Mouse (Mus musculus) embryonic fibroblast, embryonic 13.5 days (primary cell): ENCODE data around the gene Cacna1b.

Experiments used
- CTCF ChIP-seq: IDR thresholded peaks from 2 replicates; pipeline ENCODE4 v1.5.1; 2011; ENCODE audit warnings: mild to moderate bottlenecking, control low read depth, low read length, moderate library complexity, borderline replicate concordance; ENCODE audit not compliant: insufficient read depth
- POLR2A ChIP-seq: IDR thresholded peaks from 2 replicates; pipeline ENCODE4 v1.6.1; 2011; ENCODE audit warnings: low read depth, mild to moderate bottlenecking, control low read depth, low read length, moderate library complexity

DNA sequence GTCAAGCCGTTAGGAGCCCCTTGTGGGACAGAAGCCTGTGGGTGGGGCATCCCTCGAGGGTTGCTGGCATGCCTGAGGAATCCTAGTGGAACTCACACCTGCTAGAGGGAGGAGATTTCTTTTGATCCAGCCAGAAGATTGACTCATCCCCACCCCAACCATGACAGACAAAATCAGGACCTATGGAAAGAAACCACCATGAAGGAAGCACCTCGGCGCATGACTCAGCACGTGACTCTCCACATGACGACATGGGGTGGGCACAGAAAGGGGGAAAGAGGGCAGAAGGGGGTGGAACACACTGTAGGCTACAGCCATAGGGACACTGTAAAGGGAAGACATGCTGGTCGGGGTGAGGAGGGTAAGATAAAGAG lies 154.2 kb downstream of the Cacna1b start:
- TF ChIP-seq POLR2A (no peak), CTCF (no peak)
